Mouse (Mus musculus) bone marrow macrophage, adult 2 months (primary cell): ENCODE data around the gene Atp6v0b.

ENCODE experiments used
- CTCF ChIP-seq: IDR thresholded peaks from 2 replicates; pipeline ENCODE4 v1.5.1; 2012; ENCODE audit warnings: low read depth, mild to moderate bottlenecking, low read length, moderate library complexity
- POLR2A ChIP-seq: IDR thresholded peaks from 2 replicates; pipeline ENCODE4 v1.6.1; 2012; ENCODE audit warnings: mild to moderate bottlenecking, low read depth, low read length, borderline replicate concordance

GRCm38 (mm10) chr4:117891738-117892161 is 4.6 kb upstream of the Atp6v0b start, which contains the start of gene Dph2:
- TF ChIP-seq CTCF: no peak
- TF ChIP-seq POLR2A: no peak
